Mouse (Mus musculus): ENCODE measurements at regions not wholly inside any gene's neighbourhood (a gene's known extent, or its start where the extent isn't known, plus 50 kb on each side); places are given as distances from the start of the nearest gene placed in this dataset.

DNA sequence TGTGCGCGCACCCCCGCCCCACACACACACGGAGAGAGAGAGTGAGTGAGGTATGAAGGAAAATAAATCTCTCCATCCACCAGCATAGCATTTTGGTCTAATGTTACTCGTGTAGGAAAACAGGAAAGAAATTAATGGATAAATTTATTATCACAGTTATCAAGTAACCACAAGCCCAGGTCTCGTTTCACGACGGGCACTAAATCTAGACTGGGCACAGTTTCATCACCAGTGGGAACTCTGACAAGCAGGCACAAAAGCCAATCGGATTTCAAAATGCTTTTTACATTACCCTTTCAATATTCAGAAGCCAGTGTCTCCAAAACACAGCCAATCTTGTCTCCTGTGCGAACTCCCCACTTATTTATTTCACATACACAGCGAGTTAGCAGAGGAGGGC is 244.9 kb upstream of the Lrtm1 start:
- DNase-seq (ENCODE audit: low spot score): no peak

DNA sequence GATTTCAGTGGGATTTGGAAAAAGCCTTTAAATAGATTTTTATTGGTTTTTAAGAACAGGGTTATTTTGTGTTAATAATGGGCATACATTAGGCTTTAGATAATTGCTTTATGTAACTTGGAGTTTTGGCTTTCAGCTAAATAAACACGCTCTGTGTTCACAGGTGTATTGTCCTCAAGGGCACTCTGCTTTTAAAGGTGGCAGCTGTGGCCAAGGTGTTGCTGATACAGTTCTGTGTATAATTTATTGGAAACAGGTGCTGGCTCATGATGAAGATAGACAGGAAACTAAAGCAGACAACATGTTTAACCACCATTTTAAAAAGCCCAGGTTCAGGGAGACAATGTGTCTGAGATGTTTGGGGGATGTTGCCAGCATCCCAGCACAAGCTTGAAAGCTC is 242.3 kb upstream of the Lrtm1 start:
- no peak for DNase-seq (ENCODE audit: low spot score)

DNA sequence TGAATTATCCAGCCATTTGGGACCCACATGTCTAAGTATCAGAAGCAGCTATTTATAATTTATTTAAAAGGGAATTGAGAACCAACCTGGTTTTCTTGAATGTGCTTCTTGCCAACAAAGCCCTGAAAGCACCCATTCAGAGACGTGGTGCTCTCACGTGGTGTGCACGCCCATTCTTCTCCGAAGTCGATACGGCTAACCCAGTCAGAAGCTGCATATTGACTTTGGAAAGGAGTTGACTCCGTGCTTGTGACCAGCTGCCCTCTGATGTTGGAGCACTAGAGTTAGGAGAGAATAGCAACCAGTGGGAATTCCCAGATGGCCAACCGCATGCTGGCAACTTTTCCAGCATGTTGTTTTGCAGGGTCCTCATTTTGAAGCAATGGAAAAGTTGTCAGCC is 240.2 kb upstream of the Lrtm1 start:
- no peak for DNase-seq (ENCODE audit: low spot score)

DNA sequence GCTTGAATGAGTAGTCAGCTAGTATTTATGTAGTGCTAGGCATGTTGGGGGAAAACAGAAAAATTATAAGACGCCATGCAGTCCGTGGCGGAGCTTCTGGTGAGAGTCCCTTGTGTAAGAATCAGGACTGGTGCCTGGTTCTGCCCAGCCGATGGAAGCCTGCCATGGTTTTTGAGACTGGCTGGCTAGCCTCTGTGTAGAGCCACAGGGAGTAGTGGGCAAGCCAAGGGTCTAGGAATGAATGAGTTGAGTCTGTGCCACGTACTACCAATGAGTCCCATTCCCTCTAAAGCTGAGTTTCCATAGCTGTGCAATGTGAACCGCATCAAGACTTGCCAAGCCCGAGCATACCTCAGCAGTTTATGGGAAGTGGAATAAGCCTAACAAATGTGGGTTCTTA is 236.3 kb upstream of the Lrtm1 start:
- no peak for DNase-seq (ENCODE audit: low spot score)

DNA sequence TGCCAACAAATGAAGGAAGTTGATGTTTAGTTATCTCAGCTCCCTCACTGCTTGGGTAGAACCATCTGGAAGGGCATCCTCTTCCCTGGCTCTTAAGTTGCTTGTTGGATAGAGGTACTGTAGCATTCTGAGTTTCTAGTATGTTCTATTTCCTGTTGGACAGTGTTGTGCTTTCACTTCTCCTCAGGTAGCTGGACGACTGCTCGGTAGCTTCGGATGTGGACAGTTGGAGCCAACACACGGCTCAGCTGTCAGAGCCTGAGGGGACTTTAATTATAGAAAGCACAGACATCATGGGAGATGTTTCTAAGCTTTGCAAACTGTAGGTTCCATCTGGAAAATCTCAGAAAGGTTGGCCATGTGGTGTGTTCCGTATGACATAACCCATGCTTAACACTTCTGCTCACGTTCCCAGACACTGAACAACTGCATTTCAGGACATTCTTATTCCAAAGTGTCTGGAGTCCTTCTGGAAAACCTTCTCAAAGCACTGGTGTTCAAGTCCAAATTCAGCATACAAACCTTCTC is 233.8 kb upstream of the Lrtm1 start:
- DNase-seq (ENCODE audit: low spot score): no peak

DNA sequence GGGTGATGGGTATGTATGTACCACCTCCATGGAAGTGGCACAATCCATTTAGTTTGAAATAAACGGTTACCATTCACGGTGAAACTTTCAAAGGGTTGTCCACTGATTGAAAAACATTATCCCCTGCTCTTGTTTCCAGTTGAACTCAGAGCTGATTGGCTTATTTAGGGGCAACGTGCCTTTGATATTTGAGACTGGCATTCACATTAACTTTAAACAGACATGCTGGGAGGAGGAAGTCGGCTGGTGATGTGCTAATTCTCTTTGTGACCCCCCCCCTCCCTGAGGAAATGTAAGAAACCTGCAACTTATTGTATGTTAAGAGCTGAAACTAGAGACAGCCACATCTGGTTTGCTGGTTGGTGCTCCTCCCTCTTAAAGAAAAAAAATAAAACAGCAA is 219.7 kb upstream of the Lrtm1 start:
- no peak for DNase-seq (ENCODE audit: low spot score)

DNA sequence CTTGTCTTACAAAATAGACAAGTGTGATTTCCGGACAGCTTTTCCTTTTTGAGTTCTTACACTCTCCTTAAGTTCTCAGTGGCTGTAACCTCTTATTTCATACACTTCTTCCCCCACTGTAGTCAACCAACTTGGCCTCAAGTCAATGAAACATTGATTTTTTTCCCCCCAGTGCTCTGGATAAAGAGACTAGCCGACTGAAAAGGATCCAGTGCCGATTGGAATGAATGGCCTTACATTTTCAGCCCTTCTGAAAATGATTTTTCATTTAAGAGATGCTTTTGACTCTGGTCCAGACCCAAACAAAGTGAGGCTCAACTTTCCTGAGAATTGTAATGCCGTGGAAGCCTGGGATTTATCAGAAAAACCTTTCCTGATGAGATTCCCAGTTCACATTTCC is 216.3 kb upstream of the Lrtm1 start:
- no peak for DNase-seq (ENCODE audit: low spot score)

DNA sequence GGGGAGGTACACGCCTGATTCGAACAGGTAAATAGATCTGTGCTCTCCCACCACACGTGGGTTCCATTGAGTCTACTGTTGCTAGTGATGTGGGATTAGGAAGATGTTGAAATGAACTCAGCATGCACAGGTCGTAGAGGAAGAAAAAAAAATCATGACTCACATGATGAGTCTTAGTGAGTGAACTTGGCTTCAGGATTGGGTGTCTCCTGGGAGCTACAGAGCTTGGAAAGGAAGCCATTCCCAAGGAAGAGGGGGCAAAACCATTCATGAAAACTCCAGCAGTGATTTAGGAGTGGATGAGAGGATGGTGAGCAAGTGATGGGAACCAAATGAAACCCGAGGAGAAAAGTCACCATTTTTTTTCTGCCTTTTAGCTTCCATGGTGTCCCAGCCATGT is 215.9 kb upstream of the Lrtm1 start:
- DNase-seq (ENCODE audit: low spot score): no peak

DNA sequence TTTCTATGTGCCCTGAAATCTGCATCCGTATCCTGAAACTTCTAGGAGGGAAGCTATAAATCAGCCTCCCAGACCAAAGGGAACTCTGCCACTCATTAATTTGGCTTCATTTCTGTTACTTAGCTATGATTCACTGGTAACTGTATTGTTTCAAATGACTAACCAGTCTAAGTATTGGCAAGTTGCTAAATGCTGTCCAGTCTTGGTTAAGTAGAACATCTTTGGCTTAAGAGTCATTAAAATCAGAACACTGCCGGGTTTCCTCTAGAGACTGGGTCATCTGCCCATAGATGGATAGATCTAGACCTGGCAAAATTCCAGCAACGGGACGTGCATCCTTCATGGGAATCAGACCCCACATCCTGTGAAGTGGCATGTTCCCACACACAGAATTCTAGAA is 209.9 kb upstream of the Lrtm1 start:
- DNase-seq (ENCODE audit: low spot score): no peak

DNA sequence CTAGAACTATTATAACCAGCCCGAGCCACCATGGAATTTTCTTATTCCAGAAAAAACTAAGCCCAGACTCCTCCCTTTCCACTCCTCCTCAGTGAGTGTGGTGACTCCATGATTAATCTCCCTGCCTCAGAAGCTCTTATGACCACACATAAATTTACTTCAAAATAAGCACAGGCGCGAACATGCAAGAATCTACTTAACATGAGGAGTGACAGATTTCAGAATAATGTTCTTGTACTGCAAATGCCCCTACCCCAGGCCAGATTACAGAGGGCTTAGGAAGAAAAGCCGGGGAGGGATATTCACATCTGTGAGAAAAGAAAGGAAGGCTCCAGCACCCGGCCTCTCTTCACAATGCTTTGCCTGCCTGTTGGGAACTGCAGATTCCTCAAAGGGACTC is 208.7 kb upstream of the Lrtm1 start:
- no peak for DNase-seq (ENCODE audit: low spot score)

DNA sequence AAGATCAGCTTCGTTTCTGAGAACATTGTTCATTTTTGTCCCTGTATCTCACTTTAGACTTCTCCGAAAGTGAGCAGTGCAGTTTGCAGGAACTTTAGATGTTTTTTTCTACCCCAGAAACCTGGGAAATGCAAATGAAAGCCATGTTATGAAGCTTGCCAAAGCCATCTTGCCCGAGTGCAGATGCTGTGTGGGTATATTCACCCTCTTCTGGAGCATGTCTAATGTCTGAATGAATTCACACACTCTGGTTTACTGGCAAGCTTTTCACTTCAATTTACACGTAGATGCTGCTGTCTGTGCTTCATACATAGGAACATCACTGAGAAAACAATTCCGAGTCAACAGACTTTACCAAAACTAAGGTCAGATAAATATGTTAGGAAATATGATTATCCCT is 197.0 kb upstream of the Lrtm1 start:
- DNase-seq (ENCODE audit: low spot score): peak; percentile 0

DNA sequence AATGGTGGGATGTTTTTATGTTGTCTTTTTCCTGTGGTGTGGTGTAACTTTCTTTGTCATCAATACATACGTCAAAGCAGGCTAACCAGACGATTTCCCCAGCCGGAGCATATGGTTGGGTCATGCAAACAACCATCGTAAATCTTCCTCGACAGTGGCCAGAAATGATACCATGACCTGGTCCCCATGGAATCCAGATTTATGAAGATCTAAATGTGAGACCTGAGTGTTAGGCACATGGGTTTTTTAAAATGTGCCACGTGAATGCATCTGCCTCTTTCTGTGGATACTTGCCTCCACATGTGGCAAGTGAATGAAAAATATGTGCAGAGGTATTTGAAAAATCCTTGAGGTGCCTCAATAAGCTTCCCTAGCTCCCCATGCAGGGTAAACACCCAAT is 190.8 kb upstream of the Lrtm1 start:
- DNase-seq (ENCODE audit: low spot score): no peak

DNA sequence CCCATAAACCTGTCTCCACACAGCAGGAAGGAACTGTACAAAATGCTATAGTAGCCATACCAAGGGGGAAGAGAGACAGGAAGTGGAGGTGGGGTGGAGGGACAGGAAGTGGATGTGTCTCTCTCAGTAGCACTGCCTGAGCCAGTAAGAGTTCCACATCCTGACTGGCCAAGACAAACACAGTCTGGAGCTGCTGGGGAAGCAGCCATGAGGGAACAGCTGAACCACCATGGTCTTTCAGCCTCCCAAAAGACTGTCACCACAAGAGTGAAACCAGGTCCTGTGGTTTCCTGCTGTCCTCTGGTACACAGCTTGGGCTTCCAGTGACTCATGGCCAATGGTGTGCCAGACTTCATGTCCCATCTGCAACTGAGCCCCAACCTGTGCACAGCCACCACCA is 180.9 kb upstream of the Lrtm1 start:
- DNase-seq (ENCODE audit: low spot score): no peak

DNA sequence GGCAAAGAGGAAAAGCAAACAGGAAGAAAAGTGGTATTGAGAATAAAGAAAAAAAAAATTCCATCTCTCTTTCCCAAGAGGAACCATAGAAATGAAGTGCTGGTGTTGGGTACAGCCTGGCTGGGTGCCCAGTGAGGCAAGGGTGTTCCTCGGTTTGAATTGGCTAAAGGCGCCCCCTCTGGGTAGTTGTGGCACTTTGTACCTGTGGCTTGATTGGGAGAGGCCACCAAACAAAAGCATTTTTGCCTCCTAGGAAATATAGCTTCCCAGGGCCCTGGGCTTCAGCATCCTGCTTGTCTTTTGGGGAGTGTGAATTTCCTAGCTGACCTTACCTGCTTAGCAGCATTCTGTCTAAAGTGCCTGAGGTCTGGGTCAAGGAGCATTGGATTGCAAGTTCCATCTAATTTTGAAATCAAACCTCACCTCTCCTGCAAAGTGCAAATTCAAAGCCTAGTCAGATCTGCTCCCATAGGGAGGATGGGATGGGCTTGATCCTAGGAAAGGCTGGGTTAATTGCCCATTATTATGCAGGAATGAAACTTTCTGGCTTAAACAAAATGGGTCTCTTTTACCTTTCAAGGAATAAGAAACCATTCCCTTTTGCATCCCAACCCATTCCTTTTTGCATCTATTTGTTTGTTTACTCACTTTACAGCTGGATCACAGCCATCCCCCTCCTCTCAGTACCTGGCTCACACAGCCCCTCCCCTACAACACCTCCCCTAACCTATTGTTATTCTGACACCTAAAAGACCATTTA is 169.0 kb upstream of the Lrtm1 start:
- DNase-seq (ENCODE audit: low spot score): no peak

Data from left cerebral cortex, adult 11 months (tissue).